Mouse (Mus musculus): ENCODE measurements around the gene Hemgn. TPM values are rescaled to one million over a fixed set of nuclear protein-coding genes. Genes with fewer than 3 reads are reported as not detected.
A peak's percentile ranks its signal among the peaks of the same experiment; 100 is the strongest.

Hemgn gene
- polyA plus RNA-seq, 1 experiment from 2014 or later, result 1.1 TPM

GRCm38 (mm10) chr4:46411489-46411888 lies 1.8 kb downstream of the Hemgn start:
- ATAC-seq (replicated peaks; ENCODE audit: insufficient number of reproducible peaks, insufficient read depth, low FRiP score, low read depth), result no peak
- no peaks in the 10 kb centered on the region for H3K9me3 ChIP-seq (replicated peaks)
- H3K9ac ChIP-seq, result no peak overlapping the region
- 66% methylated on average over 6 of the region's 6 CpGs for WGBS
- no peak overlapping the region for H3K4me3 ChIP-seq
- no peak overlapping the region for H3K27ac ChIP-seq
- H3K4me2 ChIP-seq, result no peak overlapping the region
- H3K27me3 ChIP-seq, result no peaks in the 10 kb centered on the region
- no peaks in the 10 kb centered on the region for H3K4me1 ChIP-seq (replicated peaks)
- no peaks in the 10 kb centered on the region for H3K36me3 ChIP-seq

GRCm38 (mm10) chr4:46410677-46411076 lies 2.6 kb downstream of the Hemgn start:
- no peak for ATAC-seq (replicated peaks; ENCODE audit: insufficient number of reproducible peaks, insufficient read depth, low FRiP score, low read depth)
- H3K36me3 ChIP-seq, result no peaks in the 10 kb centered on the region
- no peaks in the 10 kb centered on the region for H3K9me3 ChIP-seq (replicated peaks)
- H3K27ac ChIP-seq, result no peak overlapping the region
- no peaks in the 10 kb centered on the region for H3K4me1 ChIP-seq (replicated peaks)
- H3K4me2 ChIP-seq, result no peak overlapping the region
- no peak overlapping the region for H3K9ac ChIP-seq
- 80% methylated on average over 5 of the region's 5 CpGs for WGBS
- H3K27me3 ChIP-seq, result no peaks in the 10 kb centered on the region
- no peak overlapping the region for H3K4me3 ChIP-seq

GRCm38 (mm10) chr4:46406966-46407703 lies 6.2 kb downstream of the Hemgn start:
- H3K4me2 ChIP-seq, result no peak overlapping the region
- no peaks in the 10 kb centered on the region for H3K27me3 ChIP-seq
- H3K9ac ChIP-seq, result no peak overlapping the region
- H3K27ac ChIP-seq, result no peak overlapping the region
- no peak overlapping the region for H3K4me3 ChIP-seq
- 75% methylated on average over 8 of the region's 8 CpGs for WGBS
- no peaks in the 10 kb centered on the region for H3K9me3 ChIP-seq (replicated peaks)
- H3K4me1 ChIP-seq (replicated peaks), result no peaks in the 10 kb centered on the region
- no peak for ATAC-seq (replicated peaks; ENCODE audit: insufficient number of reproducible peaks, insufficient read depth, low FRiP score, low read depth)
- no peaks in the 10 kb centered on the region for H3K36me3 ChIP-seq

- Histone ChIP-seq H3K4me2 (peak overlapping the region; percentile 24; the same call in 1 of the 2 replicates), H3K9ac (no peak overlapping the region), H3K27ac (no peak overlapping the region), H3K27me3 (no peaks in the 10 kb centered on the region), H3K4me1 (replicated peaks) (no peaks in the 10 kb centered on the region), H3K4me3 (no peak overlapping the region), H3K9me3 (replicated peaks) (no peaks in the 10 kb centered on the region), H3K36me3 (no peaks in the 10 kb centered on the region)
- WGBS, result 66% methylated on average over 6 of the region's 6 CpGs
- ATAC-seq (replicated peaks; ENCODE audit: insufficient number of reproducible peaks, insufficient read depth, low FRiP score, low read depth), result no peak
Measured at GRCm38 (mm10) chr4:46404042-46404795, 9.1 kb downstream of the Hemgn start.

GRCm38 (mm10) chr4:46398839-46399238 lies 14.5 kb downstream of the Hemgn start:
- Histone ChIP-seq H3K27me3 (0 out of 2 replicates have a peak, but pooled peaks cover 2% of the 10 kb centered on the region), H3K9me3 (replicated peaks) (no peaks in the 10 kb centered on the region), H3K4me1 (replicated peaks) (no peaks in the 10 kb centered on the region), H3K36me3 (no peaks in the 10 kb centered on the region), H3K27ac (no peak overlapping the region), H3K4me2 (no peak overlapping the region), H3K4me3 (no peak overlapping the region), H3K9ac (no peak overlapping the region)
- 69% methylated on average over 4 of the region's 4 CpGs for WGBS
- ATAC-seq (replicated peaks; ENCODE audit: insufficient number of reproducible peaks, insufficient read depth, low FRiP score, low read depth), result no peak

GRCm38 (mm10) chr4:46395736-46396135 lies 17.6 kb downstream of the Hemgn start:
- WGBS, result 42% methylated on average over 5 of the region's 5 CpGs
- H3K36me3 ChIP-seq, result no peaks in the 10 kb centered on the region
- H3K4me3 ChIP-seq, result no peak overlapping the region
- H3K4me2 ChIP-seq, result no peak overlapping the region
- H3K27ac ChIP-seq, result no peak overlapping the region
- 0 out of 2 replicates have a peak, but pooled peaks cover 2% of the 10 kb centered on the region for H3K27me3 ChIP-seq
- no peak overlapping the region for H3K9ac ChIP-seq
- no peaks in the 10 kb centered on the region for H3K4me1 ChIP-seq (replicated peaks)
- no peak for ATAC-seq (replicated peaks; ENCODE audit: insufficient number of reproducible peaks, insufficient read depth, low FRiP score, low read depth)
- H3K9me3 ChIP-seq (replicated peaks), result no peaks in the 10 kb centered on the region

- no peaks in the 10 kb centered on the region for H3K36me3 ChIP-seq
- H3K4me3 ChIP-seq, result no peak overlapping the region
- H3K9ac ChIP-seq, result no peak overlapping the region
- no peak overlapping the region for H3K27ac ChIP-seq
- H3K27me3 ChIP-seq, result 0 out of 2 replicates have a peak, but pooled peaks cover 2% of the 10 kb centered on the region
- WGBS, result 73% methylated on average over 2 of the region's 2 CpGs
- H3K4me2 ChIP-seq, result no peak overlapping the region
- ATAC-seq (replicated peaks; ENCODE audit: insufficient number of reproducible peaks, insufficient read depth, low FRiP score, low read depth), result no peak
- peaks cover 6% of the 10 kb centered on the region; the same call in 1 of the 2 replicates for H3K4me1 ChIP-seq (replicated peaks)
- no peaks in the 10 kb centered on the region for H3K9me3 ChIP-seq (replicated peaks)
Measured at GRCm38 (mm10) chr4:46394388-46394787, 18.9 kb downstream of the Hemgn start.

GRCm38 (mm10) chr4:46390390-46390970 lies 22.8 kb downstream of the Hemgn start:
- H3K27me3 ChIP-seq, result no peaks in the 10 kb centered on the region
- peaks cover 7% of the 10 kb centered on the region; the same call in 1 of the 2 replicates for H3K36me3 ChIP-seq
- H3K4me3 ChIP-seq, result peak overlapping the region; percentile 74
- H3K27ac ChIP-seq, result peak overlapping the region; percentile 95; the same call in 1 of the 2 replicates
- ATAC-seq (replicated peaks; ENCODE audit: insufficient number of reproducible peaks, insufficient read depth, low FRiP score, low read depth), result no peak
- peak overlapping the region; percentile 87; the same call in 1 of the 2 replicates for H3K9ac ChIP-seq
- H3K4me1 ChIP-seq (replicated peaks), result peaks cover 6% of the 10 kb centered on the region; the same call in 1 of the 2 replicates
- peak overlapping the region; percentile 70 for H3K4me2 ChIP-seq
- WGBS, result 21% methylated on average over 9 of the region's 9 CpGs
- no peaks in the 10 kb centered on the region for H3K9me3 ChIP-seq (replicated peaks)

GRCm38 (mm10) chr4:46389612-46390341 lies 23.5 kb downstream of the Hemgn start:
- ATAC-seq (replicated peaks; ENCODE audit: insufficient number of reproducible peaks, insufficient read depth, low FRiP score, low read depth), result no peak
- peak overlapping the region; percentile 70 for H3K4me2 ChIP-seq
- 2% methylated on average over 24 of the region's 24 CpGs for WGBS
- peak overlapping the region; percentile 74 for H3K4me3 ChIP-seq
- no peaks in the 10 kb centered on the region for H3K9me3 ChIP-seq (replicated peaks)
- peaks cover 10% of the 10 kb centered on the region; the same call in 1 of the 2 replicates for H3K36me3 ChIP-seq
- H3K9ac ChIP-seq, result peak overlapping the region; percentile 87
- peaks cover 6% of the 10 kb centered on the region; the same call in 1 of the 2 replicates for H3K4me1 ChIP-seq (replicated peaks)
- H3K27me3 ChIP-seq, result no peaks in the 10 kb centered on the region
- H3K27ac ChIP-seq, result peak overlapping the region; percentile 95

- H3K36me3 ChIP-seq, result peaks cover 16% of the 10 kb centered on the region; the same call in 1 of the 2 replicates
- peak within 1 kb of the TSS; percentile 70 for H3K4me2 ChIP-seq
- H3K9me3 ChIP-seq (replicated peaks), result no peaks in the 10 kb centered on the region
- H3K4me3 ChIP-seq, result peak within 1 kb of the TSS; percentile 74
- H3K27ac ChIP-seq, result peak within 1 kb of the TSS; percentile 95
- WGBS, result under 1% methylated on average over 56 of the region's 56 CpGs
- H3K9ac ChIP-seq, result peak within 1 kb of the TSS; percentile 87
- peak; percentile 93 for ATAC-seq (replicated peaks; ENCODE audit: insufficient number of reproducible peaks, insufficient read depth, low FRiP score, low read depth)
- H3K27me3 ChIP-seq, result no peaks in the 10 kb centered on the region
- H3K4me1 ChIP-seq (replicated peaks), result peaks cover 6% of the 10 kb centered on the region; the same call in 1 of the 2 replicates
Measured at GRCm38 (mm10) chr4:46389013-46389611, 24.2 kb downstream of the Hemgn start, which contains the start of gene Trmo. Gene Trmo, minus strand, starts transcription at chr4:46389437.

Data from heart, embryonic 15.5 days (tissue).